Mouse (Mus musculus): ENCODE data around the gene Gm26602. TPM values are rescaled to one million over a fixed set of nuclear protein-coding genes. Genes with fewer than 3 reads are reported as not detected.

Gm26602 gene
- polyA plus RNA-seq, 1 experiment from 2014 or later: not detected

Small RNA genes within 50 kb of the gene (microRNA-seq; reads per million reads assigned to microRNA genes)
- 0.91 reads per million for gene Mir6910

Other genes with a start within 250 kb of the Gm26602 start
- 2.5 and 3.2 TPM in 2 replicates for gene Madcam1, start 246.3 kb upstream of the Gm26602 start, polyA plus RNA-seq (2016; fragmentation: Nextera tagmentation; extraction: Ambion mirVana)
- gene Tpgs1, start 241.5 kb upstream of the Gm26602 start, polyA plus RNA-seq (2016; fragmentation: Nextera tagmentation; extraction: Ambion mirVana): 62.6 and 63.5 TPM in 2 replicates
- 240 and 250 TPM in 2 replicates for gene Cdc34, start 228.7 kb upstream of the Gm26602 start, polyA plus RNA-seq (2016; fragmentation: Nextera tagmentation; extraction: Ambion mirVana)
- 0.88 and 1.5 TPM in 2 replicates for gene Gzmm, start 221.8 kb upstream of the Gm26602 start, polyA plus RNA-seq (2016; fragmentation: Nextera tagmentation; extraction: Ambion mirVana)
- gene Bsg, start 206.4 kb upstream of the Gm26602 start, polyA plus RNA-seq (2016; fragmentation: Nextera tagmentation; extraction: Ambion mirVana): 591 and 608 TPM in 2 replicates
- gene Hcn2, start 194.2 kb upstream of the Gm26602 start, polyA plus RNA-seq (2016; fragmentation: Nextera tagmentation; extraction: Ambion mirVana): 0.04 TPM in 1 of 2 replicates, not detected in the other
- 52.8 and 54.3 TPM in 2 replicates for gene Polrmt, start 164.3 kb upstream of the Gm26602 start, polyA plus RNA-seq (2016; fragmentation: Nextera tagmentation; extraction: Ambion mirVana)
- 0.46 TPM in 1 of 2 replicates, not detected in the other for gene Fgf22, start 155.8 kb upstream of the Gm26602 start, polyA plus RNA-seq (2016; fragmentation: Nextera tagmentation; extraction: Ambion mirVana)
- 125 and 126 TPM in 2 replicates for gene Rnf126, start 143.9 kb upstream of the Gm26602 start, polyA plus RNA-seq (2016; fragmentation: Nextera tagmentation; extraction: Ambion mirVana)
- 1.9 and 2.2 TPM in 2 replicates for gene Fstl3, start 133.6 kb upstream of the Gm26602 start, polyA plus RNA-seq (2016; fragmentation: Nextera tagmentation; extraction: Ambion mirVana)
- gene Prss57, start 119.9 kb upstream of the Gm26602 start, polyA plus RNA-seq (2016; fragmentation: Nextera tagmentation; extraction: Ambion mirVana): 0.05 TPM in 1 of 2 replicates, not detected in the other
- 127 and 129 TPM in 2 replicates for gene Palm, start 117.3 kb upstream of the Gm26602 start, polyA plus RNA-seq (2016; fragmentation: Nextera tagmentation; extraction: Ambion mirVana)
- 1.7 and 2.2 TPM in 2 replicates for gene Misp, start 89.9 kb upstream of the Gm26602 start, polyA plus RNA-seq (2016; fragmentation: Nextera tagmentation; extraction: Ambion mirVana)
- gene Ptbp1, start 56.4 kb upstream of the Gm26602 start, polyA plus RNA-seq (2016; fragmentation: Nextera tagmentation; extraction: Ambion mirVana): 406 and 416 TPM in 2 replicates
- 9.3 and 12.3 TPM in 2 replicates for gene Prtn3, start 36.4 kb upstream of the Gm26602 start, polyA plus RNA-seq (2016; fragmentation: Nextera tagmentation; extraction: Ambion mirVana)
- gene Plppr3, start 36.2 kb upstream of the Gm26602 start, polyA plus RNA-seq (2016; fragmentation: Nextera tagmentation; extraction: Ambion mirVana): 123 and 139 TPM in 2 replicates
- 0.20 TPM in 1 of 2 replicates, not detected in the other for gene Elane, start 24.6 kb upstream of the Gm26602 start, polyA plus RNA-seq (2016; fragmentation: Nextera tagmentation; extraction: Ambion mirVana)
- not detected in 2 replicates for gene Cfd, start 20.0 kb upstream of the Gm26602 start, polyA plus RNA-seq (2016; fragmentation: Nextera tagmentation; extraction: Ambion mirVana)
- 63.6 and 68.1 TPM in 2 replicates for gene Med16, start 1.9 kb upstream of the Gm26602 start, polyA plus RNA-seq (2016; fragmentation: Nextera tagmentation; extraction: Ambion mirVana)
- gene Kiss1r, start 6.1 kb downstream of the Gm26602 start, polyA plus RNA-seq (2016; fragmentation: Nextera tagmentation; extraction: Ambion mirVana): 0.33 and 0.37 TPM in 2 replicates
- 125 and 136 TPM in 2 replicates for gene R3hdm4, start 10.4 kb downstream of the Gm26602 start, polyA plus RNA-seq (2016; fragmentation: Nextera tagmentation; extraction: Ambion mirVana)
- 15.7 and 18.0 TPM in 2 replicates for gene Arid3a, start 16.2 kb downstream of the Gm26602 start, polyA plus RNA-seq (2016; fragmentation: Nextera tagmentation; extraction: Ambion mirVana)
- gene Wdr18, start 49.3 kb downstream of the Gm26602 start, polyA plus RNA-seq (2016; fragmentation: Nextera tagmentation; extraction: Ambion mirVana): 166 TPM in 2 replicates
- 0.13 and 0.44 TPM in 2 replicates for gene Grin3b, start 59.9 kb downstream of the Gm26602 start, polyA plus RNA-seq (2016; fragmentation: Nextera tagmentation; extraction: Ambion mirVana)
- 12.3 and 12.4 TPM in 2 replicates for gene Tmem259, start 73.5 kb downstream of the Gm26602 start, polyA plus RNA-seq (2016; fragmentation: Nextera tagmentation; extraction: Ambion mirVana)
- gene Cnn2, start 77.7 kb downstream of the Gm26602 start, polyA plus RNA-seq (2016; fragmentation: Nextera tagmentation; extraction: Ambion mirVana): 234 and 253 TPM in 2 replicates
- 2.9 and 3.2 TPM in 2 replicates for gene Abca7, start 85.6 kb downstream of the Gm26602 start, polyA plus RNA-seq (2016; fragmentation: Nextera tagmentation; extraction: Ambion mirVana)
- 11.2 and 11.3 TPM in 2 replicates for gene Arhgap45, start 105.8 kb downstream of the Gm26602 start, polyA plus RNA-seq (2016; fragmentation: Nextera tagmentation; extraction: Ambion mirVana)
- 312 and 316 TPM in 2 replicates for gene Polr2e, start 128.9 kb downstream of the Gm26602 start, polyA plus RNA-seq (2016; fragmentation: Nextera tagmentation; extraction: Ambion mirVana)
- 618 and 672 TPM in 2 replicates for gene Gpx4, start 136.3 kb downstream of the Gm26602 start, polyA plus RNA-seq (2016; fragmentation: Nextera tagmentation; extraction: Ambion mirVana)
- gene Sbno2, start 194.7 kb downstream of the Gm26602 start, polyA plus RNA-seq (2016; fragmentation: Nextera tagmentation; extraction: Ambion mirVana): 16.2 and 18.2 TPM in 2 replicates
- 16.1 and 17.5 TPM in 2 replicates for gene Stk11, start 204.9 kb downstream of the Gm26602 start, polyA plus RNA-seq (2016; fragmentation: Nextera tagmentation; extraction: Ambion mirVana)
- 491 and 493 TPM in 2 replicates for gene Atp5d, start 227.8 kb downstream of the Gm26602 start, polyA plus RNA-seq (2016; fragmentation: Nextera tagmentation; extraction: Ambion mirVana)
- gene Cbarp, start 230.0 kb downstream of the Gm26602 start, polyA plus RNA-seq (2016; fragmentation: Nextera tagmentation; extraction: Ambion mirVana): 4.9 and 8.5 TPM in 2 replicates
- gene Midn, start 237.4 kb downstream of the Gm26602 start, polyA plus RNA-seq (2016; fragmentation: Nextera tagmentation; extraction: Ambion mirVana): 22.2 TPM in 2 replicates